Mouse (Mus musculus): ENCODE measurements around the gene Hykk. TPM values are rescaled to one million over a fixed set of nuclear protein-coding genes. Genes with fewer than 3 reads are reported as not detected.

Hykk gene
- polyA plus RNA-seq, 2 experiments from 2014 or later: 0.30 to 0.46 TPM

GRCm38 (mm10) chr9:54981291-54982191 is 64.5 kb downstream of the Hykk start:
- no peak for ATAC-seq

- ATAC-seq: no peak
These were observed 65.3 kb downstream of the Hykk start for GRCm38 (mm10) chr9:54982401-54982800.

GRCm38 (mm10) chr9:54990362-54990761 is 73.3 kb downstream of the Hykk start:
- no peak for ATAC-seq

DNA sequence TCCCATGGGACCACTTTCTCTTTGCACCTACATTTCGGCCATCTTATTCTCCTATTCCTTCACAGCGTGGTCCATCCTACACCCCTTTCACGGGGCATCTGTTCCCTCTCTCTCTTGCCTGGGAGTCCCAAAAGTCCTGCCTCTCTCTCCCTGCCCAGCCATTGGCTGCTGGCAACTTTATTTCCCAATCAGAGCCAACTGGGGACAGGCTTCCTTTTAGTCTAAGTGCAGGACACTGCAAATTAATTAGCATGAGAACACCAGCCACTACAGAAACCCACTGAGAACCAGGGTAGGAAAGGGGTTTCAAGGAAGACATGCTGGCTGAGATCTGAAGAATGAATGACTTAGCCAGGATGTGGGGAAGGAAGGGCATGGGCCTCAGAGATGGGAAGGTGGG is 77.3 kb downstream of the Hykk start:
- ATAC-seq: no peak

GRCm38 (mm10) chr9:54995645-54996044 is 78.6 kb downstream of the Hykk start:
- ATAC-seq: no peak

Other genes starting within 250 kb of the Hykk start
- gene Dnaja4, start 218.4 kb upstream of the Hykk start, polyA plus RNA-seq (2017; shearing (Covaris generic)): 1 to 10 TPM; 2.9 to 4.0 TPM
- gene Wdr61, start 182.8 kb upstream of the Hykk start, polyA plus RNA-seq (2017; shearing (Covaris generic)): 100 to 1,000 TPM; 127 to 147 TPM
- gene Crabp1, start 152.5 kb upstream of the Hykk start, polyA plus RNA-seq (2017; shearing (Covaris generic)): not detected
- 10 to 100 TPM; 20.1 to 23.1 TPM for gene Ireb2, start 53.5 kb upstream of the Hykk start, polyA plus RNA-seq (2017; shearing (Covaris generic))
- gene Psma4, start 33.5 kb downstream of the Hykk start, polyA plus RNA-seq (2017; shearing (Covaris generic)): 100 to 1,000 TPM; 241 to 271 TPM
- not detected for gene AY074887, start 33.7 kb downstream of the Hykk start, polyA plus RNA-seq (2017; shearing (Covaris generic))
- not detected for gene Chrna5, start 63.6 kb downstream of the Hykk start, polyA plus RNA-seq (2017; shearing (Covaris generic))
- gene Chrna3, start 109.3 kb downstream of the Hykk start, polyA plus RNA-seq (2017; shearing (Covaris generic)): not detected
- gene Chrnb4, start 131.5 kb downstream of the Hykk start, polyA plus RNA-seq (2017; shearing (Covaris generic)): not detected
- gene Ube2q2, start 231.6 kb downstream of the Hykk start, polyA plus RNA-seq (2017; shearing (Covaris generic)): 10 to 100 TPM in 1 of 2 experiments, 1 to 10 TPM in 1; 9.5 to 15.1 TPM

Measured in CD4-positive, CD25-positive, alpha-beta regulatory T cell, adult 4 months (primary cell).